ENCODE assay signal across 8 mouse cellular contexts in the genomic region with DNA sequence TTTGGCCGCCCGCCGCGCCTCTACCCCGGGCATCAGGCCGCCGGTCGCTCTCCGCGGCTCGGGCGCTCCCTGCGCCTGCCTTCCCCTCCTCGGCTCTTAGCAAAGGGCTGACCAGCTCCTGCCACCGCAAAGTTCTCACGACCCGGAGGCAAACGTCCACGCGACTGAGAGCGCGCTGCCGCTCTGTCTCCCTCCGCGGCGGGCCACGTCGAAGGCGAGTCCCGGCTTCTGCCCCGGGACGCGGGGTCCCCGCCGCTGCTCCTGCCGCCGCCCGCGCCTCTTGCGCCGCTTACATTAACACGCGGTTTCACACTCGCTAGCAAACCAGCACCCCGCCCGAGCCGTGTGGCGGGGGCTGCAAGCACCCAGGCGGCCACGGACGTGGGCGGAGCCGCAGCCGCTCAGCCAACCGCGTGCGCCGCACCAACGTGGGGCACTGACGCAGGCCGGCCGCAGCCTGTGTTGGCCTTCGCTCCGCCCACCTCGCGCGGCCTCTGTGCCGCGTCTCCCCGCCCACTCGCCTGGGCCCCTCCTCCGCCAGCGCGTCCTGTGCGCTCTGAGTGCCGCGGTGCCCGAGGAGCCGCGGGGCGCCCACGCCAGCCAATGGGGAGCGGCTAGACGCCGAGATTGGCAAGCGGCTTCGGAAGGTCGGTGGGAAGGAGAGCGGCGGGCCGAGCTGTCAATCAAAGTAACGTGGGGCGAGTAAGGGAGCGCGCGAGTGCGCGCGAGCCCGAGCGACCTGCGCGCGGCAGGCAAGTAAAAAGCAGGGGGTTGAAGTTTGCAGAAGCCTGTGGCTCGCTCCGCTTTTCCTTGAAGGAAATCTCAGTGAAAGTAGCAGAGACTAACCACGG. TPM values are rescaled to one million over a fixed set of nuclear protein-coding genes. Genes with fewer than 3 reads are reported as not detected.
DNase-seq lines count a peak whose midpoint lies in the region; ATAC-seq lines count a peak whose summit lies in the region.

Gene Tle1, minus strand, starts transcription at position 361 of the 851 bp plus-strand sequence.

- H3K27ac ChIP-seq in brown adipose tissue, adult 24 weeks (replicated peaks; ENCODE audit: low read depth, low read length), result peak within 1 kb of the TSS; percentile 75
- peak within 1 kb of the TSS; percentile 92 for H3K27ac ChIP-seq in heart, embryonic 13.5 days (replicated peaks)
- H3K27ac ChIP-seq in liver, embryonic 12.5 days, result peak within 1 kb of the TSS; percentile 91
- H3K27ac ChIP-seq in stomach, embryonic 15.5 days, result peak within 1 kb of the TSS; percentile 97

- H3K36me3 ChIP-seq in heart, embryonic 13.5 days, result no peaks in the 10 kb centered on the region; the same call in 1 of the 2 replicates
- H3K36me3 ChIP-seq in liver, embryonic 12.5 days, result peaks cover 6% of the 10 kb centered on the region
- H3K36me3 ChIP-seq in stomach, embryonic 15.5 days, result no peaks in the 10 kb centered on the region

- H3K4me3 ChIP-seq in brown adipose tissue, adult 24 weeks (ENCODE audit: insufficient read depth, low read depth, low read length), result peak within 1 kb of the TSS; percentile 74
- H3K4me3 ChIP-seq in heart, embryonic 13.5 days, result peak within 1 kb of the TSS; percentile 82
- H3K4me3 ChIP-seq in liver, embryonic 12.5 days, result peak within 1 kb of the TSS; percentile 79
- H3K4me3 ChIP-seq in stomach, embryonic 15.5 days (replicated peaks), result peak within 1 kb of the TSS; percentile 84

- DNase-seq in CD4-positive helper T cell, adult 2 months (ENCODE audit: low read depth, low spot score), result peak; percentile 99
- DNase-seq in fat pad, adult 2 months (ENCODE audit: extremely low read depth, low read depth, low spot score), result peak; percentile 55
- peak; percentile 100 for DNase-seq in kidney, postnatal 10 days
- DNase-seq in natural killer cell, adult 2 months (ENCODE audit: low spot score in 2 of 2), result peak; percentile 95 to 99

- peak within 1 kb of the TSS; percentile 87 for H3K9ac ChIP-seq in heart, embryonic 13.5 days
- peak within 1 kb of the TSS; percentile 81 for H3K9ac ChIP-seq in liver, embryonic 12.5 days
- peak within 1 kb of the TSS; percentile 86 for H3K9ac ChIP-seq in stomach, embryonic 15.5 days

- peak; percentile 97 for ATAC-seq in heart, embryonic 13.5 days (ENCODE audit: extremely low read depth, insufficient number of reproducible peaks, low FRiP score, low TSS enrichment)
- ATAC-seq in liver, embryonic 12.5 days, result peak; percentile 94
- ATAC-seq in stomach, embryonic 15.5 days (ENCODE audit: insufficient read depth, low FRiP score, low read depth), result peak; percentile 96

- peaks cover 59% of the 10 kb centered on the region for H3K27me3 ChIP-seq in heart, embryonic 13.5 days (replicated peaks)
- peaks cover 16% of the 10 kb centered on the region for H3K27me3 ChIP-seq in liver, embryonic 12.5 days (replicated peaks)
- H3K27me3 ChIP-seq in stomach, embryonic 15.5 days (replicated peaks), result no peaks in the 10 kb centered on the region

- no peaks in the 10 kb centered on the region for H3K4me1 ChIP-seq in brown adipose tissue, adult 24 weeks (ENCODE audit: control insufficient read depth, insufficient read depth, insufficient read length, low read length)
- H3K4me1 ChIP-seq in heart, embryonic 13.5 days, result peaks cover 44% of the 10 kb centered on the region
- peaks cover 47% of the 10 kb centered on the region for H3K4me1 ChIP-seq in liver, embryonic 12.5 days
- peaks cover 14% of the 10 kb centered on the region; the same call in 1 of the 2 replicates for H3K4me1 ChIP-seq in stomach, embryonic 15.5 days

- peak within 1 kb of the TSS; percentile 91 for H3K4me2 ChIP-seq in heart, embryonic 13.5 days
- H3K4me2 ChIP-seq in liver, embryonic 12.5 days, result peak within 1 kb of the TSS; percentile 98
- peak within 1 kb of the TSS; percentile 88 for H3K4me2 ChIP-seq in stomach, embryonic 15.5 days

- no peaks in the 10 kb centered on the region for H3K9me3 ChIP-seq in heart, embryonic 13.5 days
- H3K9me3 ChIP-seq in liver, embryonic 12.5 days (replicated peaks), result no peaks in the 10 kb centered on the region
- no peaks in the 10 kb centered on the region for H3K9me3 ChIP-seq in stomach, embryonic 15.5 days

- WGBS in heart, embryonic 13.5 days, result under 1% methylated on average over 107 of the region's 107 CpGs
- WGBS in liver, embryonic 12.5 days (ENCODE audit: insufficient replicate concordance), result under 1% methylated on average over 107 of the region's 107 CpGs
- under 1% methylated on average over 107 of the region's 107 CpGs for WGBS in stomach, embryonic 15.5 days

RNA-seq across cellular contexts. Expression of gene Tle1, which starts in this region (rescaled TPM):
- 10.5 and 12.5 TPM in 2 replicates for polyA plus RNA-seq in brown adipose tissue, adult 24 weeks (2012; ENCODE audit: insufficient read depth, insufficient read length, missing spikeins)
- polyA plus RNA-seq in heart, embryonic 13.5 days (2015; fragmentation: Nextera tagmentation; extraction: Ambion mirVana), result 5.9 and 6.6 TPM in 2 replicates
- polyA plus RNA-seq in liver, embryonic 12.5 days (2016; fragmentation: Nextera tagmentation; extraction: Ambion mirVana), result 15.1 and 15.4 TPM in 2 replicates
- 17.8 and 22.3 TPM in 2 replicates for polyA plus RNA-seq in stomach, embryonic 15.5 days (2015; fragmentation: Nextera tagmentation; extraction: Ambion mirVana)

Comparison
In these comparisons a context has a peak if more than half of its experiments do, and no peak if none do; other contexts are left out.
1. Peak in every context shown above with its lines: DNase-seq, ATAC-seq, H3K4me3 ChIP-seq and H3K27ac ChIP-seq.